Mouse (Mus musculus) MEL (cell line): ENCODE measurements around the gene Mylpf. TPM values are rescaled to one million over a fixed set of nuclear protein-coding genes. Genes with fewer than 3 reads are reported as not detected.
"Not testable (repeated sequence)": the region's sequence is repeated elsewhere in the genome, so short reads cannot be mapped to it uniquely, and the experiment has no call there.

Source experiments
- DNase-seq: peaks from one replicate; pipeline ENCODE4 v3.0.0; 2011; ENCODE audit warnings: low read depth, low spot score
- H3K27ac ChIP-seq: 2 replicates; pipeline ENCODE4 v1.5.1; 2012; ENCODE audit warnings: low read depth, mild to moderate bottlenecking, control low read depth, low read length, moderate library complexity; ENCODE audit not compliant: control insufficient read depth
- H3K27me3 ChIP-seq, 2 experiments: fragments of 150-350 bp in 1 of 2; sonication (generic) in 1 of 2; 2 replicates each; pipeline ENCODE4 v1.6.1; 2012; ENCODE audit warnings: low read length in 2 of 2, mild to moderate bottlenecking in 2 of 2, improper control_type of control experiment in 1 of 2, moderate library complexity in 1 of 2; ENCODE audit not compliant: insufficient read depth in 2 of 2, control insufficient read depth in 1 of 2
- H3K36me3 ChIP-seq, 2 experiments: 2 replicates each; pipeline ENCODE4 v1.6.1; 2012 to 2014; ENCODE audit warnings: low read length in 2 of 2, improper control_type of control experiment in 1 of 2, inconsistent platforms in 1 of 2, mild to moderate bottlenecking in 1 of 2; ENCODE audit not compliant: insufficient read depth in 2 of 2, control insufficient read depth in 1 of 2
- H3K4me1 ChIP-seq, 2 experiments: fragments of 150-350 bp in 1 of 2; sonication (generic) in 1 of 2; 2 replicates each; pipeline ENCODE4 v1.6.1; 2012; ENCODE audit warnings: low read length in 2 of 2, improper control_type of control experiment in 1 of 2, mild to moderate bottlenecking in 1 of 2; ENCODE audit not compliant: insufficient read depth in 2 of 2, control insufficient read depth in 1 of 2
- H3K4me3 ChIP-seq, 2 experiments: fragments of 150-350 bp in 1 of 2; sonication (generic) in 1 of 2; 2 replicates each; pipeline ENCODE4 v1.5.1; 2012; ENCODE audit warnings: low read depth in 2 of 2, low read length in 2 of 2, mild to moderate bottlenecking in 2 of 2, moderate library complexity in 2 of 2, control low read depth in 1 of 2, improper control_type of control experiment in 1 of 2; ENCODE audit not compliant: control insufficient read depth in 1 of 2, insufficient read depth in 1 of 2
- H3K79me2 ChIP-seq: 2 replicates; pipeline ENCODE4 v1.6.1; 2012; ENCODE audit warnings: mild to moderate bottlenecking, low read length, moderate library complexity; ENCODE audit not compliant: control insufficient read depth, poor library complexity, insufficient read depth
- H3K9ac ChIP-seq: 2 replicates; pipeline ENCODE4 v1.6.1; 2012; ENCODE audit warnings: low read depth, mild to moderate bottlenecking, control low read depth, low read length, moderate library complexity; ENCODE audit not compliant: control insufficient read depth, poor library complexity, severe bottlenecking
- H3K9me3 ChIP-seq: fragments of 150-350 bp; sonication (generic); replicated peaks from 2 replicates; pipeline ENCODE4 v1.6.1; 2012; ENCODE audit warnings: mild to moderate bottlenecking, low read length, improper control_type of control experiment, moderate library complexity; ENCODE audit not compliant: insufficient read depth
- ELF1 ChIP-seq: IDR thresholded peaks from 2 replicates; pipeline ENCODE4 v1.6.1; 2014; ENCODE audit warnings: low read depth, mild to moderate bottlenecking, inconsistent platforms, low read length, improper control_type of control experiment, moderate library complexity
- GATA1 ChIP-seq: IDR thresholded peaks from 2 replicates; pipeline ENCODE4 v1.6.1; 2011; ENCODE audit warnings: low read depth, low read length, improper control_type of control experiment
- HCFC1 ChIP-seq: IDR thresholded peaks from 2 replicates; pipeline ENCODE4 v1.6.1; 2012; ENCODE audit warnings: low read depth, mild to moderate bottlenecking, inconsistent platforms, low read length, improper control_type of control experiment, moderate library complexity
- KAT2A ChIP-seq: conservative IDR thresholded peaks from 2 replicates; pipeline ENCODE4 v1.6.1; 2012; ENCODE audit warnings: low read depth, low read length, improper control_type of control experiment, inconsistent platforms
- MAFK ChIP-seq: IDR thresholded peaks from 2 replicates; pipeline ENCODE4 v1.6.1; 2011; ENCODE audit warnings: low read depth, mild to moderate bottlenecking, low read length, improper control_type of control experiment, borderline replicate concordance
- MAZ ChIP-seq: IDR thresholded peaks from 2 replicates; pipeline ENCODE4 v1.6.1; 2012; ENCODE audit warnings: low read depth, mild to moderate bottlenecking, inconsistent platforms, low read length, improper control_type of control experiment
- NELFE ChIP-seq: IDR thresholded peaks from 2 replicates; pipeline ENCODE4 v1.6.1; 2011; ENCODE audit warnings: low read depth, low read length, improper control_type of control experiment
- POLR2AphosphoS2 ChIP-seq: IDR thresholded peaks from 2 replicates; pipeline ENCODE4 v1.6.1; 2011; ENCODE audit warnings: low read length, improper control_type of control experiment
- SIN3A ChIP-seq: IDR thresholded peaks from 2 replicates; pipeline ENCODE4 v1.6.1; 2012; ENCODE audit warnings: low read length, improper control_type of control experiment, inconsistent platforms
- TCF12 ChIP-seq: IDR thresholded peaks from 2 replicates; pipeline ENCODE4 v1.6.1; 2014; ENCODE audit warnings: low read depth, mild to moderate bottlenecking, inconsistent platforms, low read length, improper control_type of control experiment, moderate library complexity
- ZC3H11A ChIP-seq: IDR thresholded peaks from 2 replicates; pipeline ENCODE4 v1.6.1; 2012; ENCODE audit warnings: low read depth, mild to moderate bottlenecking, inconsistent platforms, low read length, improper control_type of control experiment
- ZNF384 ChIP-seq: IDR thresholded peaks from 2 replicates; pipeline ENCODE4 v1.6.1; 2012; ENCODE audit warnings: low read depth, mild to moderate bottlenecking, inconsistent platforms, low read length, improper control_type of control experiment
- polyA plus RNA-seq, 2 experiments: library from polyadenylated mRNA; stranded (reverse) in 1 of 2; unstranded in 1 of 2; fragments of >175 nt in 1 of 2; fragments of >200 nt in 1 of 2; gene quantifications; 2 replicates each; pipeline versions ENCODE4 v1.2.1 to v1.2.4; 2012; ENCODE audit warnings: low replicate concordance in 2 of 2, low read depth in 1 of 2; ENCODE audit not compliant: insufficient read length in 2 of 2, insufficient read depth in 1 of 2, missing spikeins in 1 of 2
- total RNA-seq: library from RNA; depleted of rRNA; stranded (reverse); fragments of 300-350 nt; gene quantifications from 2 replicates; pipeline ENCODE4 v1.2.3, GENCODE M21; 2012

The Mylpf gene
- total and polyA plus RNA-seq, 3 experiments = 9.1 to 11.2 TPM; not detected in 1

DNA sequence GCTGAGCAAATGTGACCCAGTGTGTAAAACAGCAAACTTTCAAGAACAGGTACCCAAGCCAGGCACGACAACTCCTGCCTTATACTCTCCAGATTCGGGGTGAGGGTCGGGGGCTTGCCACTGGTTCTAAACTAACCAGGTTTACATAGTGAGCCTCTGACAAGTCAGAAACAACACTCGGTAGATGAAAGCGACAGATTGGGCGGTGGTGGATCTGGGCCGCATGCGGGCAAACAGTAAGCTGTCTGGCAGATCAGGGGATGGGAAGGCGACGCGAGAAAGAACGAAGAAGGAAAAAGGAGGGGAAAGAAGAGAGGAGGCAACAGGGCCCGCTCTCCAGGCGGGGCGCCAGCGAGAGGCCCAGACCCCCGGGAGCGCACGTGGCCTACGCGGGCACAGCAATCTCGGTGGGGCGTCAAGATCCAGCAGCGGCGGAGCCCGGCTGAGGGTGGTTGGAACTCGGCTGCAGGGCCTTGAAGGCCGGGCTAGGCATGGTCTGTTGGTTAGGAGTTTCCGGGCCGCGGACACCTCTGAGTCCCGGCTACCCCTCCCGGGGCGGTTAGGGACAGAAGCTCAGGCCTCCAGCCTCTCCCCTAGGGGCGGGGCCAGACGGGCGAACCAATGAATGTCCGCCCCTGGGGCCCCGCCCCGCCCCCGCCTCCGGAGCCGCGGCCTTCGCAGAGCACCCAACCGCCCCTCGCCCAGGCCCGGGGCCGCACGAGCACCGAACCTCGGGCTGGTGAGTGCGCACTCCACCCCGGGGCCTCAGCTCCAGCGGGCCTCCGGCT lies 35.4 kb downstream of the Mylpf start, which contains the start of gene Zfp771 (continued):
- TF ChIP-seq MAFK = no peak
- peak; percentile 78 for TF ChIP-seq POLR2AphosphoS2
- no peak for TF ChIP-seq ZC3H11A
- peak; percentile 95 for TF ChIP-seq NELFE
- no peak for TF ChIP-seq GATA1
- TF ChIP-seq HCFC1 = peak; percentile 29
- no peak for TF ChIP-seq ZNF384
- TF ChIP-seq ELF1 = no peak; the same call in 1 of the 2 replicates
- no peak; the same call in 1 of the 2 replicates for TF ChIP-seq SIN3A
- TF ChIP-seq TCF12 = peak; percentile 55
- no peak; the same call in 1 of the 2 replicates for TF ChIP-seq KAT2A
- TF ChIP-seq, all 39 proteins: peak for 15

DNA sequence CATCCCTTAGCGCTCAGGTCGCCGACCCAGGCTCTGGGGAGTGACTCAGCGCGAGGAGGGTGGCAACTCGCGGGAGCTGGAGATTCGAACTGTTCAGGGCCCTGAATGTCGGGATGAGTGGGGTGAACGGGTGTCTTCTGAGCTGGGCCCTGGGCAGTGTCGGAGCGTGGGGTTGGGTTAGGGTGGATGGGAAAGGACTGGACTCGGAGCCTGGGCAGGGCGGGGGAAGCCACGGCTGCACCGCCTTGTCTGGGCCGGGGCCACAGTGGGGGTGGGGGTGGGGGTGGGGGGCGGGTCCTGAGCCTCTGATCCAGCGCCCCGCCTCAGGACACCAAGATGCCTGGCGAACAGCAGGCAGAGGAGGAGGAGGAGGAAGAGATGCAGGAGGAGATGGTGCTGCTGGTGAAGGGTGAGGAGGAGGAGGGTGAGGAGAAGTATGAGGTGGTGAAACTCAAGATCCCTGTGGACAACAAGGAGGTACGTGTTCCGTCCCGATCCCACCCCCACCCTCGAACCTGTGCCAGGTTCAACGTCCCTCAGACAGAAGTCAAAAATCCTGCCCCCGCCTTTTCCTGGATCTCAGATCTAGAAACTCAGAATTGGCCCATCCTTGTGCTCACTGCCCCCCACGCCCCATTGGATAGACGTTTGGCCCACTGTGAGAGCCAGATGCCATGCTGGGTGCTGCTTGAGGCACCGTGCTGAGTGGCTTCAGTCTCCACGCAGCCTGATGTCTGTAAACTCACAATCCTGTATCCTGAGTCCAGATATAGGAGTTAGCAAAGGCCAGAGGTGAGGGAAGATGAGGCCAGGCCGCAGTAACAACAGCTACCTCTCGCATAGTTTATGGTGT lies 36.2 kb downstream of the Mylpf start:
- no peaks in the 10 kb centered on the region for H3K9me3 ChIP-seq
- peaks cover 4 to 14% of the 10 kb centered on the region in 2 experiments; a peak in 2 of 4 replicates for H3K4me1 ChIP-seq
- TF ChIP-seq MAZ (no peak), ELF1 (0 out of 2 replicates have a peak, but pooled peaks have one; percentile 7)
- no peaks in the 10 kb centered on the region for H3K27me3 ChIP-seq
- H3K4me3 ChIP-seq = peak overlapping the region; percentile 84 to 88
- peak overlapping the region; percentile 81 for H3K27ac ChIP-seq
- H3K79me2 ChIP-seq = peaks cover 17% of the 10 kb centered on the region
- peak overlapping the region; percentile 96 for H3K9ac ChIP-seq
- peak; percentile 38 for DNase-seq
- peaks cover 7 to 15% of the 10 kb centered on the region in 2 experiments for H3K36me3 ChIP-seq

DNA sequence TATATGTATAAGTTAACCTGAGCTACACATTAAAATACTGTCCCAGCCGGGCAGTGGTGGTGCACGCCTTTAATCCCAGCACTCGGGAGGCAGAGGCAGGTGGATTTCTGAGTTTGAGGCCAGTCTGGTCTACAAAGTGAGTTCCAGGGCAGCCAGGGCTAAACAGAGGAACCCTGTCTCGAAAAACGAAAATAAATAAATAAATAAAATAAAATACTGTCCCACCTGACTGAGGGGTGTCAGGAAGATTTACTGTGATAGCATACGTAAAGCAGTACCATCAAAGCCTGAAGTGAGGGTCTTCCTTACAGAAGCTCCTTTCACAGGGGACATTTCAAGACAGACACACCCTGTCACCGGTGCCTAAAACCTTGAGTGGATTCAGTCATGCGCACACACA lies 41.8 kb downstream of the Mylpf start:
- not testable (repeated sequence) for H3K9ac ChIP-seq, H3K27ac ChIP-seq, H3K27me3 ChIP-seq, H3K79me2 ChIP-seq, H3K4me3 ChIP-seq, H3K9me3 ChIP-seq
- Histone ChIP-seq H3K4me1 (peaks cover 2 to 19% of the 10 kb centered on the region in 2 experiments), H3K36me3 (peaks cover 10 to 15% of the 10 kb centered on the region in 2 experiments)
- peak; percentile 65 for DNase-seq
